Mouse (Mus musculus) limb, embryonic 11.5 days (tissue): ENCODE results near the gene Sap18b. TPM values are rescaled to one million over a fixed set of nuclear protein-coding genes. Genes with fewer than 3 reads are reported as not detected.
"Not testable (repeated sequence)": the region's sequence is repeated elsewhere in the genome, so short reads cannot be mapped to it uniquely, and the experiment has no call there.

Source experiments
- ATAC-seq: fragments of 200-750 bp; cut with Nextera tagmentation; 2 replicates; pipeline ENCODE4 v1.8.0; 2017; ENCODE audit warnings: low read depth; ENCODE audit not compliant: insufficient number of reproducible peaks, low FRiP score, low TSS enrichment
- DNase-seq: peaks from one replicate; pipeline ENCODE4 v3.0.0-alpha.2; 2015; ENCODE audit warnings: low spot score
- H3K27ac ChIP-seq: fragments of 300-500 bp; sonication (generic); replicated peaks from 2 replicates; pipeline ENCODE4 v1.5.1; 2014; ENCODE audit warnings: low read depth, mild to moderate bottlenecking, low read length
- H3K27me3 ChIP-seq: fragments of 300-500 bp; sonication (generic); 2 replicates; pipeline ENCODE4 v1.6.1; 2014; ENCODE audit warnings: mild to moderate bottlenecking, low read length, mixed read lengths; ENCODE audit not compliant: control insufficient read depth, insufficient read depth
- H3K36me3 ChIP-seq: fragments of 300-500 bp; sonication (generic); 2 replicates; pipeline ENCODE4 v1.6.1; 2014; ENCODE audit warnings: mild to moderate bottlenecking, low read length, moderate library complexity, mixed read lengths; ENCODE audit not compliant: control insufficient read depth, insufficient read depth
- H3K4me1 ChIP-seq: fragments of 300-500 bp; sonication (generic); 2 replicates; pipeline ENCODE4 v1.6.1; 2014; ENCODE audit warnings: low read length, mixed read lengths; ENCODE audit not compliant: control insufficient read depth, insufficient read depth
- H3K4me2 ChIP-seq: fragments of 300-500 bp; sonication (generic); 2 replicates; pipeline ENCODE4 v1.6.1; 2014; ENCODE audit warnings: low read depth, mild to moderate bottlenecking, moderate library complexity; ENCODE audit not compliant: severe bottlenecking
- H3K4me3 ChIP-seq: fragments of 300-500 bp; sonication (generic); 2 replicates; pipeline ENCODE4 v1.5.1; 2014; ENCODE audit warnings: low read depth, low read length
- H3K9ac ChIP-seq: fragments of 300-500 bp; sonication (generic); 2 replicates; pipeline ENCODE4 v1.6.1; 2014; ENCODE audit warnings: mild to moderate bottlenecking, low read length
- H3K9me3 ChIP-seq: fragments of 300-500 bp; sonication (generic); 2 replicates; pipeline ENCODE4 v1.6.1; 2016; ENCODE audit warnings: low read length; ENCODE audit not compliant: control insufficient read depth
- WGBS: fragments of 180-500 bp; shearing (Covaris S2); extraction: QIAGEN DNeasy Blood & Tissue Kit; methylation state at CpG from one replicate; pipeline ENCODE4 v1.1.7; 2014; 5-methylcytosine and 5-hydroxymethylcytosine counted together
- polyA plus RNA-seq: library from polyadenylated mRNA; unstranded; fragments of >200 nt; fragmentation: Nextera tagmentation; extraction: Ambion mirVana; gene quantifications from 2 replicates; pipeline ENCODE4 v1.2.1, GENCODE M21; 2014

The Sap18b gene
- polyA plus RNA-seq, 1 experiment from 2014 or later: 443 TPM

DNA sequence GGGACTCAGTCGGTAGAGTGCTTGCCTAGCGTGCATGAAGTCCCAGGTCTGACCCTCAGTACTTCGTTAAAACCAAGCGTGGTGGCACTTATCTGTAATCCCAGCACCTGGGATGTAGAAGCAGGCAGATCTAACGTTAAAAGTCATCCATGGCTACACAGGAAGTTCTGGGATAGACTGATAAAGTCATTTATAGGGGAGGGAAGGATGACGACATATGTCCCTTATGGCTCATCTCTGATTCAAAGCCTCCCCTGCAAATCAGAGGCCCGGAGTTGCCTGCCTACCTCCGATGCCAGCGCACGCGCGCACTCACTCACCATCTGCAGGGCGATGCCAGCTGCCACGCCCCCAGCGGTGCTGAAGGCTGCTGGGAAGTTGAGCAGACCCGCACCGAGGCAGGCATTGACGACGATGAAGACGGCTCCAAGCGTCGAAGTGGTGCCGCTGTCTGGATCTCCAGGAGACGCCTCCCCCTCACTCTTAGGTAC, 23.0 kb downstream of the Sap18b start:
- Histone ChIP-seq H3K9me3 (no peaks in the 10 kb centered on the region), H3K9ac (no peak overlapping the region), H3K4me1 (peaks cover 7% of the 10 kb centered on the region), H3K27me3 (no peaks in the 10 kb centered on the region), H3K36me3 (no peaks in the 10 kb centered on the region), H3K4me2 (no peak overlapping the region), H3K4me3 (no peak overlapping the region), H3K27ac (no peak overlapping the region)
- WGBS: 84% methylated on average over 24 of the region's 24 CpGs
- ATAC-seq (no peak), DNase-seq (no peak)

DNA sequence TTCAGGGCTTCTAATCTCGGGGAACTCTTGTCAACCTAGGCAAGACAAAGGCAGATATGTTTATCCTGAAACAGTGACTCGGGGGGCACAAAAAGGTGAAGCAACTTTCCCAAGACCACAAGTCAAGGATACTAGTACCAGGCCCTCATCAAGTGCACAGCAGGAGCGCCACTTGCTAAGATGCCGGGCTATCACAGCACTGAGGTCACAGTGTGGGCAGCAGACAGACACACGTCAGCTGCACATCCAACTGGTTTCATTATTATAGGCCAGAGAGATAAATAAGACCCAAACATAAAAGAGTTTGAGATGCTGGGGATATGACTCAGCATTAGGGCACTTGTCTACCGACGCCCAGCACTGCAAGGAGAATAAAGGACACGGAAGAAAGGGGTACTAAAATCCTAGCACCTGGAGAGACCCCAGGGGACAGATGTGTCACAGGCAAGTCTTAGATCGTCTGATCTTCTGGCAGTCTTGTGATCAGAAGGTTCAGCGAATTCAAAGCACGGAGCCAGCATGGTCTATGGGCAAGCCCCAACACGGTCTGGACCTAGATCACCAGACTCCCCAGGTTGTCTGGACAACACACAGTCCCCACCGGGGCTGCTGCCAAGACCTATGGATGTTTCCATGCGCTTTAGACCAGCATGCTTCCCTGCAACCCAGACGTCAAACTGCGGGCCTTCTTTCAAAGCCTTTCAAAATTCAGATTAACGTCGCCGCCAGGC, 23.8 kb downstream of the Sap18b start:
- 87% methylated on average over 19 of the region's 19 CpGs for WGBS
- H3K4me2 ChIP-seq: no peak overlapping the region
- H3K9ac ChIP-seq: no peak overlapping the region
- H3K27me3 ChIP-seq: no peaks in the 10 kb centered on the region
- H3K27ac ChIP-seq: no peak overlapping the region
- no peak overlapping the region for H3K4me3 ChIP-seq
- no peak for ATAC-seq
- no peaks in the 10 kb centered on the region for H3K9me3 ChIP-seq
- H3K36me3 ChIP-seq: no peaks in the 10 kb centered on the region
- no peak for DNase-seq
- H3K4me1 ChIP-seq: peaks cover 7% of the 10 kb centered on the region

DNA sequence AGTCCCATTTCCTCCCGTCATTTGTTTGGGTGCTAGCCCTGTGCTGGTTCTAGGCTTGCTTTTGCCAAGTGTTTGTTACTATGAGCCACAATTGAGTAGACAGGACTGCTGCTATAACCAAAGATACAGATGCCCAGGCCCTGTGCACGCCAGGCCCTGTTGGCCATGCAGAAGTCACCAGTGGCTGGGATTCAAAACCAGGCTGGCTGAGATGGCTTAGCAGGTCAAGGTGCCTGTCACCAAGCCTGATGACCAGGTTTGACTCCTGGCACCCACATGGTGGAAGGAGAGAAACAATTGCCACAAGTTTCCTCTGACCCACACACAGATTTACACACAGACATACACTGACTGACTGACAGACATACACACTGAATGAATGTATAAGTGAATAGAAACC, 25.2 kb downstream of the Sap18b start:
- no peak for DNase-seq
- no peaks in the 10 kb centered on the region for H3K36me3 ChIP-seq
- H3K4me2 ChIP-seq: no peak overlapping the region
- H3K9me3 ChIP-seq: no peaks in the 10 kb centered on the region
- no peak overlapping the region for H3K9ac ChIP-seq
- H3K4me3 ChIP-seq: no peak overlapping the region
- 90% methylated on average over 2 of the region's 2 CpGs for WGBS
- H3K27ac ChIP-seq: no peak overlapping the region
- peaks cover 7% of the 10 kb centered on the region for H3K4me1 ChIP-seq
- no peak for ATAC-seq
- no peaks in the 10 kb centered on the region for H3K27me3 ChIP-seq

DNA sequence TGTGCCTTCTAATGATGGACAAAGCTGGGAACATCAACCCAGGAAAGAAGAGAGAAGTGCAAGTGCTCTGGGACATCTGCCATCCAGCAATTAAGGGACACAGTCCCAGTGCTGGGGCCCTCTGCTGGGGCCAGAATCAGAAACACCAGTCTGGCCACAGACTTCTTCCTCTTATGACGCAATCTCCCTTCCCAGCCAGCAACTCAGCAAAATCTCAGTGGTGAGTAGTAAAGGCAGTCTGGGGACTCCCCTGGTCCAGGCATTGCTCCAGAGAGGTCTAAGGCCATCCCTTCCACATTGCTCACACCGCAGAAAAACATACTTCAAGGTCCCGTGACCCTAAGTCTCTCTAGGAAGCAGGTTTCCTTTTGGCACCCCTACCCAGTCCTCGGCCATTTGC, 27.1 kb downstream of the Sap18b start:
- DNase-seq (no peak), ATAC-seq (no peak)
- Histone ChIP-seq H3K4me1 (peaks cover 7% of the 10 kb centered on the region), H3K4me2 (peak overlapping the region; percentile 71), H3K36me3 (no peaks in the 10 kb centered on the region), H3K27ac (no peak overlapping the region), H3K27me3 (no peaks in the 10 kb centered on the region), H3K9ac (peak overlapping the region; percentile 68; the same call in 1 of the 2 replicates), H3K4me3 (no peak overlapping the region; the same call in 1 of the 2 replicates), H3K9me3 (no peaks in the 10 kb centered on the region)
- WGBS: 74% methylated on average over 4 of the region's 4 CpGs

DNA sequence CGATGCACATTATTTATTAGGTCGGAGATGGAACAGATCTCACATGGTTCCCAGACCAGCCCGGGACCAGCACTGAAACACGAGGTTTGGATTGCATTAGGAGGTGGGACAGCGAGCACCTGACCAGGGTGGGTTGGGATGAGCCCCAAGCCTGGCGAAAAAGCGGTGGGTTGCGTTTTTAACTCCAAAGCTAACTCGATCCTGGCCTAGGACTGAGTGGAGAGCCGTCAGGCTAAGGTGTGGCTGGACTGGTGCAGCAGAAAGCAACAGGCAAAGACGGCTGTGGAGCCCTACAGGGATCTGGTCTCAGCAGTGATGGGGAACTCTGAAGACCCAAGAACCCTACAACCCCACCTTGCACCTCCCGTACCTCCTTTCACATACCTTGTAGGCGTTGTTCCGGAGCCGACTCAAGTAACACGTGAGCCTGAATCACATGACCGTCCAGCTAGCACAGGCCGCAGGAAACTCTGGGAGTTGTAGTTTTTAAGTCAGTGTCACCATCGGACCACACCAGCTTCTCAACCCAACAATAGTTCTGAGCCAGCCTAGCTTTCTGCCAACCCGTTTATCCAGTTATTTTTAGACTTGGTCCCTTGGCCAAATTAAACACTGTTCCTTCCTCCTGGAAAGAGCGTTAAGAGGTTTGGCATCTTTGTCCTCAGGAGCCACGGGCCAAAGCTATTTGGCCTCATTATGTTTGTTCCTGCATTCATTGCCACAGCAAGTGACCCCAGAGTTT, 28.1 kb downstream of the Sap18b start, which contains the start of gene Slc38a7:
TSS of gene Slc38a7 (minus strand) at position 438 of the 742 bp plus-strand sequence.
- Histone ChIP-seq H3K4me1 (peaks cover 7% of the 10 kb centered on the region), H3K9me3 (no peaks in the 10 kb centered on the region), H3K4me2 (peak within 1 kb of the TSS; percentile 71), H3K27me3 (no peaks in the 10 kb centered on the region), H3K4me3 (peak within 1 kb of the TSS; percentile 66), H3K9ac (peak within 1 kb of the TSS; percentile 68), H3K27ac (no peak within 1 kb of the TSS), H3K36me3 (no peaks in the 10 kb centered on the region)
- 17% methylated on average over 22 of the region's 22 CpGs for WGBS
- DNase-seq: peak; percentile 74
- peak; percentile 94 for ATAC-seq

DNA sequence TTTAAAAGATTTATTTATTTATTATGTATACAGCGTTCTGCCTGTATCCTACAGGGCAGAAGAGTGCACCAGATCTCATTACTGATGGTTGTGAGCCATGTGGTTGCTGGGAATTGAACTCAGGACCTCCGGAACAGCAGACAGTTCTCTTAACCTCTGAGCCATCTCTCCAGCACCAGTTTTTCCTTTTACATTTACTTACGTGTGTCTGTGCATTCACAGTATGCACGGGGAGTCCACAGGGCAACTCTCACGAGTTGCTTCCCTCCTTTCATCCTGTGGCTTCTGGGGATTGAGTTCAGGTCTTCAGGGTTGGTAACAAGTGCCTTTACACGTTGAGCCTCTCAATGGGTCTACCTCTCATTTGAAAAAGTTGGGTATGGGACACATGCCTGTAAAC, 29.0 kb downstream of the Sap18b start:
- DNase-seq (no peak), ATAC-seq (no peak)
- Histone ChIP-seq H3K27me3 (no peaks in the 10 kb centered on the region), H3K9ac (no peak overlapping the region), H3K4me2 (no peak overlapping the region), H3K9me3 (no peaks in the 10 kb centered on the region), H3K4me1 (peaks cover 7% of the 10 kb centered on the region), H3K4me3 (no peak overlapping the region), H3K36me3 (no peaks in the 10 kb centered on the region), H3K27ac (no peak overlapping the region)
- WGBS: 83% methylated on average over 6 of the region's 6 CpGs

DNA sequence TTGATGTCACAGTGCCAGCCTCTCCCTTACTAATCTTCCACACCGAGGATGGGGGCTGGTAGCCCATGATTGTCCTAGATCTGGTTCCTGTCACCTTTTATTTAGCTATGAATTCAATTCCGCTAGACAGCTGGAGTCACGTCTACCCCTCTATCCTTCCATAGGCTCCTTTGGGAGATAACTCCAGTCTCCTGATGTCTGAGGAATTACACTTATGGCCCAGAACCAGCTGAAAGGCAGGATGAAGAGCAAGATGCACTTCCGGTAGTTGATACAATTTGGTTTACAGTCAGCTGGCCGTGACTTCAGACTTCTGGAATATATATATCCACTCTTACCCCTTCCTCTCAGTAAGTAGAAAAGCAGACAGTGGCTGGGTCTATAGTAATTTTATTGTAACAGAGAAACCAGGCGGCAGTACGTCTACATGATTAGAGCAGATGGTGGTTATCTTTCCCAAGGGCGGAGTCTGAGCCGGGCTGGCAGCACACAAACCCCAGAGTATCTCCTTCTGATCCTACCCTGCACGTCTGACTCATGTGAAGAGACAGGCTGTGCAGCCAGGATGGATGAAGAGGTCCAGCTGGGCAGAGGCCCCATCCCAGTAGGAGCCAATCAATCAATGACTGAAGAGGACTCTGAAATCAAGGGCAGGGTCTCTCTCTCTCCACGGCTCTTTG, 38.8 kb downstream of the Sap18b start:
- not testable (repeated sequence) for H3K36me3 ChIP-seq, DNase-seq, H3K4me3 ChIP-seq, H3K4me1 ChIP-seq, ATAC-seq, H3K27ac ChIP-seq, H3K4me2 ChIP-seq, H3K9me3 ChIP-seq, H3K9ac ChIP-seq, H3K27me3 ChIP-seq
- WGBS: 87% methylated on average over 10 of the region's 11 CpGs

DNA sequence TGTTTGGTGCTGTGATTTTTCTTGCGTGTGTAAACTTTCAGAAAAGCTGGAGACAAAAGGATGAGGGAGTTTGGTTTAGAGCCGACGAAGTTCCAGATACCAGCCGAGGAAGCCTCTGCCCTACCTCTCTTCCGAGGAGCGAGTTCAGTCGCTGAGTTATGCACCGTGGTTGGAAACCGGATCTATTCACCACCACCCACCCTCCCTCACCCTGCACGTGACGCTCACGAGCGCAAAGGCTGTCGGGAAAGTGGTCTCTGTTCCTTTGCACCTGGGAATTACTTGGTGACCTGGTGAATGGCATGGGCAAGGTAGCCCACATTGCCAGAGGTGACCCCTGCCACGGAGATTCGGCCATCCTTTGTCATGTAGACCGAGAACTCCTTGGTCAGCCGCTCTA, 39.7 kb downstream of the Sap18b start:
- H3K4me2 ChIP-seq, H3K4me3 ChIP-seq, H3K9ac ChIP-seq, DNase-seq, H3K36me3 ChIP-seq, H3K9me3 ChIP-seq, H3K27me3 ChIP-seq, H3K4me1 ChIP-seq, H3K27ac ChIP-seq, ATAC-seq: not testable (repeated sequence)
- 96% methylated on average over 17 of the region's 18 CpGs for WGBS
